Mouse (Mus musculus) intestine, postnatal 0 days (tissue): Measurements from ENCODE around the gene Mdm2. TPM values are rescaled to one million over a fixed set of nuclear protein-coding genes. Genes with fewer than 3 reads are reported as not detected.

Source experiments
- ATAC-seq: fragments of 200-750 bp; cut with Nextera tagmentation; 2 replicates; pipeline ENCODE4 v1.8.0; 2017; ENCODE audit warnings: mild to moderate bottlenecking, moderate TSS enrichment, moderate library complexity
- H3K27ac ChIP-seq: fragments of 300-500 bp; sonication (generic); 2 replicates; pipeline ENCODE4 v1.5.1; 2014; ENCODE audit warnings: mild to moderate bottlenecking, low read depth, low read length, moderate library complexity
- H3K27me3 ChIP-seq: fragments of 300-500 bp; sonication (generic); replicated peaks from 2 replicates; pipeline ENCODE4 v1.6.1; 2014; ENCODE audit warnings: low read length, mixed read lengths; ENCODE audit not compliant: control insufficient read depth, insufficient read depth
- H3K36me3 ChIP-seq: fragments of 300-500 bp; sonication (generic); 2 replicates; pipeline ENCODE4 v1.6.1; 2014; ENCODE audit warnings: mild to moderate bottlenecking, moderate library complexity; ENCODE audit not compliant: control insufficient read depth, insufficient read depth
- H3K4me1 ChIP-seq: fragments of 300-500 bp; sonication (generic); replicated peaks from 2 replicates; pipeline ENCODE4 v1.6.1; 2014; ENCODE audit warnings: antibody characterized with exemption, low read length, mixed read lengths; ENCODE audit not compliant: control insufficient read depth, insufficient read depth
- H3K4me2 ChIP-seq: fragments of 300-500 bp; sonication (generic); replicated peaks from 2 replicates; pipeline ENCODE4 v1.6.1; 2014; ENCODE audit warnings: low read depth, mild to moderate bottlenecking, moderate library complexity
- H3K4me3 ChIP-seq: fragments of 300-500 bp; sonication (generic); 2 replicates; pipeline ENCODE4 v1.5.1; 2014; ENCODE audit warnings: low read depth, low read length
- H3K9ac ChIP-seq: fragments of 300-500 bp; sonication (generic); 2 replicates; pipeline ENCODE4 v1.6.1; 2014; ENCODE audit warnings: mild to moderate bottlenecking, low read depth, low read length
- H3K9me3 ChIP-seq: fragments of 300-500 bp; sonication (generic); 2 replicates; pipeline ENCODE4 v1.6.1; 2016; ENCODE audit warnings: mixed run types; ENCODE audit not compliant: control insufficient read depth
- CTCF ChIP-seq: sonication (generic); IDR thresholded peaks from 2 replicates; pipeline ENCODE4 v1.5.1; 2016; ENCODE audit warnings: low read depth, mild to moderate bottlenecking, control low read depth, antibody characterized with exemption, moderate library complexity
- WGBS: fragments of 180-500 bp; shearing (Covaris S2); extraction: QIAGEN DNeasy Blood & Tissue Kit; methylation state at CpG from one replicate; pipeline ENCODE4 v1.1.7; 2014; 5-methylcytosine and 5-hydroxymethylcytosine counted together
- polyA plus RNA-seq: library from polyadenylated mRNA; unstranded; fragments of >200 nt; fragmentation: Nextera tagmentation; extraction: Ambion mirVana; gene quantifications from 2 replicates; pipeline ENCODE4 v1.2.1, GENCODE M21; 2015

The Mdm2 gene
- polyA plus RNA-seq, 1 experiment from 2014 or later = 16.5 TPM

DNA sequence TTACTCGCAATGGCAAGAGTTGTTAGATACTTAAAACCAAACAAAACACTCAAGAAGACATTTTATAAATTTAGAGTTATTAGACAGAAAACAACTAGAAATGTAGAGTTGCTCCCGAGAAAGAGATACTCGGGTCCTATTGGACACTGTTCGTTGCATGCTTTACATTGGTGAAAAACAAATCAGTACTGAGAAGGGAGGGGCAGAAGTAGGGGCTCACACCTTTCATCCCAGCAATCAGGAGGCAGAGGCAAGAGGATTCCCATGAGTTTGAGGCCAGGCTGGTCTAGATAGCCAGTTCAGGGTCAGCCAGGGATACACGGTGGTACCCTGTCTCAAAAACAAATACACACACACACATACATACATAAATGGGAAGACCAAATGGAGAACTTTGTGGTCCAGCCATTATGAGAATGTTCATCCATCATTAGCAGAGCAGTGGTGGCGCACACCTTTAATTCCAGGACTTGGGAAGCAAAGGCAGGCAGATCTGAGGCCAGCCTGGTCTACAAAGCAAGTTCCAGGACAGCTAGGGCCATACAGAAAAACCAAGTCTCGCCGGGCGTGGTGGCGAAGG is 19.1 kb downstream of the Mdm2 start:
- TF ChIP-seq CTCF = no peak
- peaks cover 67% of the 10 kb centered on the region for H3K36me3 ChIP-seq
- H3K9me3 ChIP-seq = no peaks in the 10 kb centered on the region
- no peak overlapping the region for H3K9ac ChIP-seq
- 93% methylated on average over 10 of the region's 10 CpGs for WGBS
- no peaks in the 10 kb centered on the region for H3K27me3 ChIP-seq
- no peak for ATAC-seq
- no peaks in the 10 kb centered on the region for H3K4me1 ChIP-seq
- H3K4me2 ChIP-seq = no peak overlapping the region
- no peak overlapping the region for H3K4me3 ChIP-seq
- no peak overlapping the region for H3K27ac ChIP-seq

DNA sequence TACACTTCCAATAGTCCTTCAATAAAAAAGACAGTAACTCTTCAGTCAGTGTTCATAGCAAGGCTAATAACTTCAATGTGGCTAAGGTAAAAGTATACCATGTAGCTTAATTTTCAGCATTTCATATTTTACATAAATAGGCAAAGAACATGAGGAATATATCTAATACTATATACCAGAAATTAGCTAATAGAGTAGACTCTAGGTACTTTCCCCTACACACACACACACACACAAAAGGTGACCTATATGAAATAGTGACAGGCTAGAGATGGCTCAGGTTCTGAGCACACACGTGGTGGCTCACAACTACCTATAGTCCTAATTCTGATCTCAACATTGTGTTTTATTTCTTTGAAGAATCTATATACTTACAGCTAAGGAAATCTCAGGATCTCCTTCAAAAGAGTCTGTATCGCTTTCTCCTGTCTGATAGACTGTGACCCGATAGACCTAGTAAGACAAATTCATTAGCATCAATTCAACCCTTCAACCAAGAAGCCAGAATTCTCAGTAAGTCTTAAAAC is 19.7 kb downstream of the Mdm2 start:
- Histone ChIP-seq H3K27me3 (no peaks in the 10 kb centered on the region), H3K4me3 (no peak overlapping the region), H3K4me1 (no peaks in the 10 kb centered on the region), H3K9ac (no peak overlapping the region), H3K4me2 (no peak overlapping the region), H3K9me3 (no peaks in the 10 kb centered on the region), H3K27ac (no peak overlapping the region), H3K36me3 (peaks cover 60% of the 10 kb centered on the region)
- TF ChIP-seq CTCF = no peak
- WGBS = 93% methylated on average over 3 of the region's 3 CpGs
- ATAC-seq = no peak

DNA sequence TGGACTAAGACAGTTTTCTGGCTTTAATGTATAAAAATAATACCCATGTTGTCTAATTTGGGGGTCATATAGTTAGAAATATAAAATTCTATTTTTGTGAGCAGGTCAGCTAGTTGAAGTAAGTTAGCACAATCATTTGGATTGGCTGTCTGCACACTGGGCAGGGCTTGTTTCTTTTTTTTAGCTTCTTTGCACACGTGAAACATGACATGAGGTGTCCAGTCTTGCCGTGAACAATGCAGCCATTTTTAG is 20.5 kb downstream of the Mdm2 start:
- peaks cover 52% of the 10 kb centered on the region for H3K36me3 ChIP-seq
- 84% methylated on average over 2 of the region's 2 CpGs for WGBS
- no peak overlapping the region for H3K4me2 ChIP-seq
- ATAC-seq = no peak
- no peak overlapping the region for H3K4me3 ChIP-seq
- no peak for TF ChIP-seq CTCF
- no peaks in the 10 kb centered on the region for H3K27me3 ChIP-seq
- no peak overlapping the region for H3K27ac ChIP-seq
- H3K9me3 ChIP-seq = no peaks in the 10 kb centered on the region
- H3K4me1 ChIP-seq = no peaks in the 10 kb centered on the region
- no peak overlapping the region for H3K9ac ChIP-seq

DNA sequence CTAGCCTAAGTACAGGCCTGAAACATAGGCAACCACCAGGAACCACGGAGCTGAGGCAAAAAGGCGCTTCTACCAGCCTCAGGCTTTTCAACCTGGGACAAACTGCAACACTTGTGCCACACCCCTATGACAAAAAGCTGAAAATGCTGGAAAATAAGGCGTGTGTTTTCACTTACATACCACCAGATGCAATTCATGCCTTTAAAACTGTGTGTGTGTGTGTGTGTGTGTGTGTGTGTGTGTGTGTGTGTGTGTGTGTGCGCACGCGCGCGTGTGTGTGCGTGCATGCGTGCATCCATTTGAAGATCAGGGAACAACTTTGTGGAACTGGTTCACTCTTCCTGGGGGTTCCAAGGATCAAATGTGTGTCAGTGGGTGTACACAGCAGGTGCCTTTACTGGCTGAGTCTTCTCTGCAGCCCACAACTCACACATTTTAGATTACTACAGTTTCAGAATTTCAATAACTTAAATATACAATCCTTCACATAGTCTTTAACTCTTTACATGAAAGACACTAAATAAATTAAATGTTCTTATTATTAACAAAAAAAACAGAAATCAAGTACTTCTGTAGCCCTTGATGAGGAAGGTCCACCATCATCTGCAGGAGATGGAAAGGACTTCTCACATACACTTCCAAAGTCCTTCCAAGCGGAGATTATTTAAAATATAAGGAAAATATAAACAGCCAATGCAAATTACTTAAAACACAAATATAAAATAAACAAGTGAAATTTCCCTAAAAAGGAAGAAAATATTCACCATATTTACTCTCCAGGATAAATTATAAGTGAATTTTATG is 21.1 kb downstream of the Mdm2 start:
- H3K27ac ChIP-seq = no peak overlapping the region
- no peak overlapping the region for H3K9ac ChIP-seq
- H3K9me3 ChIP-seq = no peaks in the 10 kb centered on the region
- no peaks in the 10 kb centered on the region for H3K4me1 ChIP-seq
- peaks cover 47% of the 10 kb centered on the region for H3K36me3 ChIP-seq
- no peak overlapping the region for H3K4me3 ChIP-seq
- 91% methylated on average over 11 of the region's 11 CpGs for WGBS
- ATAC-seq = no peak
- no peak overlapping the region for H3K4me2 ChIP-seq
- no peak for TF ChIP-seq CTCF
- H3K27me3 ChIP-seq = no peaks in the 10 kb centered on the region

DNA sequence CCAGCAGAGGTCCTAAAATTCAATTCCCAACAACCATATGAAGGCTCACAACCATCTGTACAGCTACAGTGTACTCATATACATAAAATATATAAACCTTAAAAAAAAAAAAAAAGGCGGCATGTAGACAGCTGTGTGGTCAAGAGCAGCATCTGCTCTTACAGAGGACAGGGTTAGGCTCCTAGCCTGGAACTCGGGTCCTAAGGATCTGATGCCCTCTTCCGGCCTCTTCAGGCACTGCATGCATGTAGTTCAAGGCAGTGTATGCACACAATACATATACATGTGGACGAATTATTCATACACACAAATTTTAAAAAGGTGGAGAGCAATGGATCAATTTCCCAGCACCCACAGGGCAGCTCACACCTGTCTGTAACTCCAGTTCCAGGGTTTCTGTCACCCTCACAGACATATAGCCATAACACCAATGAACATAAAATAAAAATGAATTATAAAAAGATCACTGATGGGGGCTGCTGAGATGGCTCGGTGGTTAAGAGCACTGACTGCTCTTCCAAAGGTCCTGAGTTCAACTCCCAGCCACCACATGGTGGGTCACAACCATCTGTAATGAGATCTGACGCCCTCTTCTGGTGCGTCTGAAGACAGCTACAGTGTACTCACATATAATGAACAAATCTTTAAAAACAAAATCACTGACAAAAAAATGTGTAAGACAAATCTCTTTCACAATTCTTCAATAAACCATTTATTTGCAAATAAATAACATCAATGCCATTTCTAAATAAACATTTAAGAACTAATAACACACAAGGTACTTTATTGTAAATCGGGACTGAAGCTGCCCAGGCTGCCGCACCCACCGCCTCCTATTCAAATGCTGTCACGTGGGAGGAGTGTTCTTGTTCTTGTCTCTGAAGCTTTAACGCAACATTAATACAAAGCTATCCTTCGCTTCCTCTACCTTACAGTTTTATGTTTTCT is 22.1 kb downstream of the Mdm2 start:
- no peak overlapping the region for H3K4me3 ChIP-seq
- no peak overlapping the region for H3K9ac ChIP-seq
- H3K9me3 ChIP-seq = no peaks in the 10 kb centered on the region
- TF ChIP-seq CTCF = peak; percentile 62
- no peaks in the 10 kb centered on the region for H3K4me1 ChIP-seq
- H3K27ac ChIP-seq = no peak overlapping the region
- no peak for ATAC-seq
- no peaks in the 10 kb centered on the region for H3K27me3 ChIP-seq
- H3K4me2 ChIP-seq = no peak overlapping the region
- 80% methylated on average over 13 of the region's 13 CpGs for WGBS
- peaks cover 49% of the 10 kb centered on the region for H3K36me3 ChIP-seq

DNA sequence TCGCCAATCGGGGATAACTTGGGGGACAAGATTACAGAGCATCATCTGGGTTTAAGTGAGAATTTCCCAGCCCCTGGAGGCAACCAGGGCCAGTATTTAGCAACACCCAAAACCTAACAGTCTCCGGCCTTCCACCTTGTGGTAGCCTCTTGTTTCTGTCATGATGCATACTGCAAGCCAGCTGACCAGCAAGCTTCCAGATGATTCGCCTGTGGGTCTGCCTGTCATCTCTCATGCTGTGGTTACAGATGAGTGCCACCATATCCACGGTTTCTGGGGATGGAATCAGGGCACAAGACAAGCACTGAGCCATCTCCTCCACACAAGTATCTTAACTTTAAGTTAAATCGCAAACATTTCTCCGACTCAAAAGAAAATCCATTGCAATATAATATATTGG is 23.0 kb downstream of the Mdm2 start:
- Histone ChIP-seq H3K4me3 (no peak overlapping the region), H3K9me3 (no peaks in the 10 kb centered on the region), H3K36me3 (peaks cover 47% of the 10 kb centered on the region), H3K27me3 (no peaks in the 10 kb centered on the region), H3K4me1 (no peaks in the 10 kb centered on the region), H3K27ac (no peak overlapping the region), H3K4me2 (no peak overlapping the region), H3K9ac (no peak overlapping the region)
- 88% methylated on average over 7 of the region's 7 CpGs for WGBS
- ATAC-seq = no peak
- TF ChIP-seq CTCF = no peak
